ENCODE assay signal across 9 mouse cellular contexts in the genomic region with DNA sequence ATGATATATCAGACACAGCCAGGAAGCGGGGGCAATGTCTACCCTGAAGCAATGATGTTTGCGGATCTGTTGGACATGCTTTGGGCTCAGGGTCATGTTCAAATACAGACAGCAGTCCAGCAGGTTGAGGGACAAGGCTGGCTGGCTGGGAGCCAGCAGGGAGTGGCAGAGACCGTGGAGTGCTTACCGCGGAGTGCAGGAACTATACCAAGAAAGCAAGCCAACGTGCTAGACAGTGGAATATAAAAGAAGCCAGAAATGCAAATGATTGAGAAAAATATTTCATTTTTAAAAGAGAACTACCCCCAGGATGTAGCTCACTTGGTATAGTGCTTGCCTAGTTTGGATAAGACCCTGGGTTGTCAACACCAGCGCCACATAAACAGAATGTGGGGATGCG.
DNase-seq lines count a peak whose midpoint lies in the region; ATAC-seq lines count a peak whose summit lies in the region.
"Had no signal": no experiment of that assay in that cellular context is flagged by ENCODE, and none has a peak within 500 bp of the region (broad histone marks: within the 10 kb centered on the region; RNA-seq: fewer than 3 reads in every experiment).

No protein-coding gene starts in this region.

- ATAC-seq in midbrain, embryonic 13.5 days, result no peak

- DNase-seq in heart, postnatal 14 days, result peak; percentile 24 to 25
- no peak for DNase-seq in heart, postnatal 36 days
- DNase-seq in adrenal gland, postnatal 14 days, result peak; percentile 70
- DNase-seq in kidney, adult 9 months, result peak; percentile 27
- peak; percentile 53 for DNase-seq in lung, postnatal 10 days
- no peak for DNase-seq in left cerebral cortex, postnatal 36 days (ENCODE audit: low spot score in 2 of 2)
- no peak for DNase-seq in right cerebral cortex, adult 2 months (ENCODE audit: low spot score in 2 of 2)
- DNase-seq: midbrain, embryonic 14.5 days had no signal

- no peaks in the 10 kb centered on the region for H3K27me3 ChIP-seq in midbrain, embryonic 13.5 days

- no peaks in the 10 kb centered on the region for H3K9me3 ChIP-seq in midbrain, embryonic 13.5 days

- no peaks in the 10 kb centered on the region for H3K36me3 ChIP-seq in midbrain, embryonic 13.5 days

- H3K4me3 ChIP-seq in midbrain, embryonic 13.5 days (replicated peaks), result no peak overlapping the region

- intact Hi-C loops in heart, postnatal 14 days (cut with DNase I), result no loop called here
- intact Hi-C loops in heart, postnatal 36 days (cut with DNase I), result no loop called here
- intact Hi-C loops in left cerebral cortex, postnatal 36 days (cut with DNase I), result no loop called here

- no peak overlapping the region for H3K4me2 ChIP-seq in midbrain, embryonic 13.5 days (replicated peaks)

- peaks cover 29% of the 10 kb centered on the region for H3K4me1 ChIP-seq in midbrain, embryonic 13.5 days (replicated peaks)

- 80% methylated on average over 8 of the region's 8 CpGs for WGBS in midbrain, embryonic 13.5 days

- H3K9ac ChIP-seq in midbrain, embryonic 13.5 days (replicated peaks), result no peak overlapping the region

- no peak overlapping the region for H3K27ac ChIP-seq in midbrain, embryonic 13.5 days

Comparison
In these comparisons a context has a peak if more than half of its experiments do, and no peak if none do; other contexts are left out.
1. DNase-seq: peak in heart, postnatal 14 days (2 of 2), adrenal gland, postnatal 14 days (single experiment), kidney, adult 9 months (single experiment) and lung, postnatal 10 days (single experiment); none in heart, postnatal 36 days (0 of 2), left cerebral cortex, postnatal 36 days (0 of 2) and right cerebral cortex, adult 2 months (0 of 2).